In the genomic region with DNA sequence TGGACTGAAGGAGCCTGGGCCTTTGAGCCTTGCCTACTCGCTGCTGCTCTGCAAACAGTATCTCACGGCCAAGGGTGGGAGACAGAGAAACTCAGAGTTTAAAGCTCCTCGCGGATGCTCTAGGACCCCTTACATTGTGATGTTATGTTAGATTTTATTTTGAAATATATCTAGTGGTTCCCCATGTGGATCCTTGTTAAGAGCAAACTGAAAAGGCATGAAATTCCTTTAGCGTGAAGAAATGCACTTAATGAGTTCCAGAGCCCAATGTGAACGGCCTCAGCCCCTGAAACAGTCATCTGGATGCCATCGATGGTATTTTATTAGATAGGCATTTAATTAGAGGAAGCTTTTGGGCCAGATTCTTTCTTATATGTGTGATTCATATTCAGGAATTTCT, we compare ENCODE assay signal across 11 mouse cellular contexts.
DNase-seq lines count a peak whose midpoint lies in the region; ATAC-seq lines count a peak whose summit lies in the region.
"Had no signal": no experiment of that assay in that cellular context is flagged by ENCODE, and none has a peak within 500 bp of the region (broad histone marks: within the 10 kb centered on the region; RNA-seq: fewer than 3 reads in every experiment).

No protein-coding gene starts in this region.

- H3K4me3 ChIP-seq in hindbrain, embryonic 10.5 days: no peak overlapping the region
- no peak overlapping the region for H3K4me3 ChIP-seq in hindbrain, embryonic 11.5 days (ENCODE audit: low read depth, low read length)
- H3K4me3 ChIP-seq in hindbrain, embryonic 13.5 days: no peak overlapping the region

- peaks cover 38% of the 10 kb centered on the region for H3K4me1 ChIP-seq in hindbrain, embryonic 10.5 days (replicated peaks)
- H3K4me1 ChIP-seq in hindbrain, embryonic 11.5 days (replicated peaks; ENCODE audit: control insufficient read depth, insufficient read depth, low read length): 0 out of 2 replicates have a peak, but pooled peaks cover 2% of the 10 kb centered on the region
- H3K4me1 ChIP-seq in hindbrain, embryonic 13.5 days (replicated peaks): peaks cover 20% of the 10 kb centered on the region

- no peak for ATAC-seq in hindbrain, embryonic 11.5 days (ENCODE audit: low FRiP score)
- no peak for ATAC-seq in hindbrain, embryonic 13.5 days (ENCODE audit: low FRiP score)
- ATAC-seq in erythroid progenitor cell, adult 5-6 weeks (replicated peaks; ENCODE audit: low FRiP score, poor library complexity, severe bottlenecking): no peak
- ATAC-seq: forebrain, embryonic 16.5 days had no signal

- 68% methylated on average over 7 of the region's 7 CpGs for WGBS in hindbrain, embryonic 10.5 days
- 58% methylated on average over 7 of the region's 7 CpGs for WGBS in hindbrain, embryonic 11.5 days
- WGBS in hindbrain, embryonic 13.5 days: 55% methylated on average over 7 of the region's 7 CpGs

- H3K9me3 ChIP-seq in hindbrain, embryonic 10.5 days: no peaks in the 10 kb centered on the region
- H3K9me3 ChIP-seq in hindbrain, embryonic 11.5 days (ENCODE audit: control insufficient read depth, low read length): no peaks in the 10 kb centered on the region
- no peaks in the 10 kb centered on the region for H3K9me3 ChIP-seq in hindbrain, embryonic 13.5 days

- no peak overlapping the region for H3K4me2 ChIP-seq in hindbrain, embryonic 11.5 days (replicated peaks; ENCODE audit: low read depth, low read length)
- no peak overlapping the region for H3K4me2 ChIP-seq in hindbrain, embryonic 13.5 days

- peak overlapping the region; percentile 56 for H3K27ac ChIP-seq in hindbrain, embryonic 10.5 days
- no peak overlapping the region for H3K27ac ChIP-seq in hindbrain, embryonic 11.5 days (ENCODE audit: low read depth, low read length)
- H3K27ac ChIP-seq in hindbrain, embryonic 13.5 days: peak overlapping the region; percentile 41; the same call in 1 of the 2 replicates

- peaks cover 37% of the 10 kb centered on the region for H3K36me3 ChIP-seq in hindbrain, embryonic 10.5 days
- H3K36me3 ChIP-seq in hindbrain, embryonic 11.5 days (ENCODE audit: control insufficient read depth, insufficient read depth, low read length): 0 out of 2 replicates have a peak, but pooled peaks cover 5% of the 10 kb centered on the region
- H3K36me3 ChIP-seq in hindbrain, embryonic 13.5 days: peaks cover 28% of the 10 kb centered on the region

- no peaks in the 10 kb centered on the region for H3K27me3 ChIP-seq in hindbrain, embryonic 10.5 days (ENCODE audit: insufficient read depth, poor library complexity, severe bottlenecking)
- no peaks in the 10 kb centered on the region for H3K27me3 ChIP-seq in hindbrain, embryonic 11.5 days (ENCODE audit: control insufficient read depth, insufficient read depth, low read length)
- H3K27me3 ChIP-seq in hindbrain, embryonic 13.5 days: no peaks in the 10 kb centered on the region

- H3K9ac ChIP-seq in hindbrain, embryonic 11.5 days (ENCODE audit: low read depth, low read length): no peak overlapping the region
- H3K9ac ChIP-seq in hindbrain, embryonic 13.5 days: no peak overlapping the region

- DNase-seq in hindbrain, embryonic 10.5 days (ENCODE audit: low spot score): no peak
- DNase-seq in hindbrain, embryonic 11.5 days (ENCODE audit: low spot score): no peak
- DNase-seq in 3134 (ENCODE audit: extremely low read depth, insufficient read length, low spot score) (peak; percentile 22), NIH3T3 (ENCODE audit: low read depth) (peak; percentile 83)
- no peak for DNase-seq in thymus, postnatal 25 days
- DNase-seq: cerebellum, adult 18-20 months; kidney, adult 2 months; lung, postnatal 10 days had no signal

Comparison
In these comparisons a context has a peak if more than half of its experiments do, and no peak if none do; other contexts are left out.
1. DNase-seq: peak in 3134 (single experiment) and NIH3T3 (single experiment); none in hindbrain, embryonic 10.5 days (single experiment), hindbrain, embryonic 11.5 days (single experiment) and thymus, postnatal 25 days (single experiment).